In the genomic region with DNA sequence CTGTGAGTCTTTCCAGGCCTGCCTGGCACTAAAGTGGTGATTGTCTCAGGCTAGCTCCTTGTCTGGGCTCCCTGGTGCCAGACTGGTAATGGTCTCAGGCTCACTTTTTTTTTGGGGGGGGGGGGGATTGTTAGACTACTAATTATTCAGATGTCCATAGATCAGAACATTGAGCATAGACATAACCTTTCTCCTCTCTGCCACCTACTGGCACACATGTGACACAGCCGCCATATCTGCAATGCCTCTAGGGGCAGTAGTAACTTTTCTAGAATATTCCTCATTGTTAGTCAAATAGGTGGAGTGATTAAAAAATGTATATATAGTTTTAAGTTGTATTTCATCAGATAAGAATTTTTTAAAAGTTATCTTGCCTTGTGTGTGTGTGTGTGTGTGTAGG, we compare ENCODE assay signal across 9 mouse cellular contexts. TPM values are rescaled to one million over a fixed set of nuclear protein-coding genes. Genes with fewer than 3 reads are reported as not detected.
A peak's percentile ranks its signal among the peaks of the same experiment; 100 is the strongest.
DNase-seq lines count a peak whose midpoint lies in the region; ATAC-seq and TF ChIP-seq lines count a peak whose summit lies in the region.
"Had no signal": no experiment of that assay in that cellular context is flagged by ENCODE, and none has a peak within 500 bp of the region (broad histone marks: within the 10 kb centered on the region; RNA-seq: fewer than 3 reads in every experiment).

No protein-coding gene starts in this region.

- H3K9me3 ChIP-seq in midbrain, postnatal 0 days (ENCODE audit: low read length) = no peaks in the 10 kb centered on the region
- H3K9me3 ChIP-seq in midbrain, embryonic 15.5 days = no peaks in the 10 kb centered on the region

- no peaks in the 10 kb centered on the region for H3K4me1 ChIP-seq in midbrain, postnatal 0 days (ENCODE audit: insufficient read depth, low read length)
- peaks cover 14% of the 10 kb centered on the region for H3K4me1 ChIP-seq in midbrain, embryonic 15.5 days

- H3K36me3 ChIP-seq in midbrain, postnatal 0 days (ENCODE audit: insufficient read depth, low read length) = no peaks in the 10 kb centered on the region
- no peaks in the 10 kb centered on the region for H3K36me3 ChIP-seq in midbrain, embryonic 15.5 days (replicated peaks)

- 64% methylated on average over 1 of the region's 1 CpGs for WGBS in midbrain, postnatal 0 days
- WGBS in midbrain, embryonic 15.5 days = 84% methylated on average over 1 of the region's 1 CpGs

- H3K4me2 ChIP-seq in midbrain, postnatal 0 days (ENCODE audit: low read depth, low read length, poor library complexity, severe bottlenecking) = no peak overlapping the region
- no peak overlapping the region for H3K4me2 ChIP-seq in midbrain, embryonic 15.5 days

- no peak overlapping the region for H3K27ac ChIP-seq in midbrain, postnatal 0 days (ENCODE audit: low read depth, low read length)
- no peak overlapping the region for H3K27ac ChIP-seq in midbrain, embryonic 15.5 days

- no peak overlapping the region for H3K9ac ChIP-seq in midbrain, postnatal 0 days (replicated peaks; ENCODE audit: low read length, poor library complexity, severe bottlenecking)
- H3K9ac ChIP-seq in midbrain, embryonic 15.5 days = no peak overlapping the region

- TF ChIP-seq CTCF in midbrain, postnatal 0 days (IDR thresholded peaks at IDR 0.05) = peak; percentile 88

- no peak for ATAC-seq in midbrain, postnatal 0 days (ENCODE audit: low FRiP score)
- no peak for ATAC-seq in midbrain, embryonic 15.5 days (replicated peaks)

- H3K4me3 ChIP-seq in midbrain, postnatal 0 days (ENCODE audit: low read depth, low read length) = no peak overlapping the region
- no peak overlapping the region for H3K4me3 ChIP-seq in midbrain, embryonic 15.5 days

- no peaks in the 10 kb centered on the region for H3K27me3 ChIP-seq in midbrain, postnatal 0 days (ENCODE audit: insufficient read depth, low read length)
- no peaks in the 10 kb centered on the region for H3K27me3 ChIP-seq in midbrain, embryonic 15.5 days (replicated peaks)

- DNase-seq in adrenal gland, adult (ENCODE audit: inconsistent age in 2 of 2, low spot score in 1 of 2) = peak; percentile 51 to 86
- no peak for DNase-seq in adrenal gland, postnatal 4 days (ENCODE audit: low spot score in 2 of 2)
- peak; percentile 68 for DNase-seq in midbrain, postnatal 0 days (ENCODE audit: low spot score)
- peak; percentile 18 for DNase-seq in c-Kit-positive CD71-negative TER-119-negative erythroid progenitor cells, embryonic 14.5 days (ENCODE audit: low read depth)
- DNase-seq in heart, adult 8-10 months (ENCODE audit: low spot score) = peak; percentile 75
- peak; percentile 65 to 78 for DNase-seq in lung, adult 18-20 months
- peak; percentile 60 for DNase-seq in thymus, postnatal 0 days (ENCODE audit: low spot score)

RNA-seq across cellular contexts. Expression of a gene that starts 53.3 kb away (rescaled TPM):
- 10 to 100 TPM; 14.4 to 15.5 TPM for total RNA-seq in adrenal gland, postnatal 4 days (2021)
- 23.2 and 36.3 TPM in 2 replicates for total RNA-seq in midbrain, postnatal 0 days (2014; rRNA removed)
- polyA plus RNA-seq in midbrain, postnatal 0 days (2015; fragmentation: Nextera tagmentation; extraction: Ambion mirVana) = 13.5 and 15.3 TPM in 2 replicates
- polyA plus RNA-seq in midbrain, embryonic 15.5 days (2015; fragmentation: Nextera tagmentation; extraction: Ambion mirVana) = 16.1 and 18.6 TPM in 2 replicates
- total RNA-seq in heart, adult 8-10 months (2022) = 1 to 10 TPM; 4.7 to 5.9 (median 5.7) TPM
- 1.4 and 1.9 TPM in 2 replicates for polyA plus RNA-seq in thymus, postnatal 0 days (2015; fragmentation: Nextera tagmentation; extraction: Ambion mirVana)

RNA-seq across cellular contexts. Expression of a gene that starts 58.8 kb away (rescaled TPM):
- total RNA-seq in adrenal gland, postnatal 4 days (2021) = not detected
- total RNA-seq in midbrain, postnatal 0 days (2014; rRNA removed) = 0.66 and 0.94 TPM in 2 replicates
- polyA plus RNA-seq in midbrain, postnatal 0 days (2015; fragmentation: Nextera tagmentation; extraction: Ambion mirVana) = 1.2 and 2.8 TPM in 2 replicates
- polyA plus RNA-seq in midbrain, embryonic 15.5 days (2015; fragmentation: Nextera tagmentation; extraction: Ambion mirVana) = 3.6 TPM in 2 replicates
- not detected for total RNA-seq in heart, adult 8-10 months (2022)
- polyA plus RNA-seq in thymus, postnatal 0 days (2015; fragmentation: Nextera tagmentation; extraction: Ambion mirVana) = 1.4 and 1.7 TPM in 2 replicates
- total RNA-seq: gastrocnemius, postnatal 4 days had no signal

RNA-seq across cellular contexts. Expression of a gene that starts 58.9 kb away (rescaled TPM):
- total RNA-seq in adrenal gland, postnatal 4 days (2021) = 10 to 100 TPM; 11.7 to 12.0 TPM
- total RNA-seq in midbrain, postnatal 0 days (2014; rRNA removed) = 15.6 and 46.7 TPM in 2 replicates
- polyA plus RNA-seq in midbrain, postnatal 0 days (2015; fragmentation: Nextera tagmentation; extraction: Ambion mirVana) = 2.2 and 3.6 TPM in 2 replicates
- 6.5 and 8.7 TPM in 2 replicates for polyA plus RNA-seq in midbrain, embryonic 15.5 days (2015; fragmentation: Nextera tagmentation; extraction: Ambion mirVana)
- total RNA-seq in heart, adult 8-10 months (2022) = 1 to 10 TPM; 3.8 to 7.6 (median 5.4) TPM
- 3.6 and 4.2 TPM in 2 replicates for polyA plus RNA-seq in thymus, postnatal 0 days (2015; fragmentation: Nextera tagmentation; extraction: Ambion mirVana)

Comparison
In these comparisons a context has a peak if more than half of its experiments do, and no peak if none do; other contexts are left out.
1. DNase-seq: peak in adrenal gland, adult (2 of 2), midbrain, postnatal 0 days (single experiment), c-Kit-positive CD71-negative TER-119-negative erythroid progenitor cells, embryonic 14.5 days (single experiment), heart, adult 8-10 months (single experiment), lung, adult 18-20 months (2 of 2) and thymus, postnatal 0 days (single experiment); none in adrenal gland, postnatal 4 days (0 of 2).